20 mouse cellular contexts compared by ENCODE assay signal in the genomic region with DNA sequence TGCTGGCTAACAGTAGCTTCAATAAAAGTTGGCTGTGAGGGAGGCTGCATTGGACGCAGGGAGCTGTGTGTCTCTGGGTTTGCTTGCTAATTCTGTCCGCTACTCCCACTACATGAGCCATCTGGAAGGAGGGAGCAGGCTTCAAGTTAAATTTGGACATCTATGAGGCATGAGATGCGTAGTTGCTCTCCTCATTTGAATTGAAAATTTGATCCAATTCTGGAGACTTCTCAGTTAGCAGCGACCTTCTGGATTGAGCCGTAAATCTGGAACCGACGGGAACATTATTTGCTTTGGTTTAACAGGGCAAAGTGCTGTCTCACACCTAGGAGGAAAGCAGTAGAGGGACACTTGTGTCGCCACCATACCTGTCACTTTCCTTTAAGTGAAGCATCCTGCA.
A peak's percentile ranks its signal among the peaks of the same experiment; 100 is the strongest.
DNase-seq lines count a peak whose midpoint lies in the region; ATAC-seq lines count a peak whose summit lies in the region.
"Had no signal": no experiment of that assay in that cellular context is flagged by ENCODE, and none has a peak within 500 bp of the region (broad histone marks: within the 10 kb centered on the region; RNA-seq: fewer than 3 reads in every experiment).

No protein-coding gene starts in this region.

- H3K36me3 ChIP-seq in hindbrain, embryonic 13.5 days, result no peaks in the 10 kb centered on the region
- H3K36me3 ChIP-seq: intestine, embryonic 15.5 days; kidney, embryonic 15.5 days; limb, embryonic 15.5 days; midbrain, embryonic 15.5 days had no signal

- no peaks in the 10 kb centered on the region for H3K27me3 ChIP-seq in hindbrain, embryonic 13.5 days
- H3K27me3 ChIP-seq: intestine, embryonic 15.5 days; kidney, embryonic 15.5 days; limb, embryonic 15.5 days; midbrain, embryonic 15.5 days had no signal

- H3K4me2 ChIP-seq in hindbrain, embryonic 13.5 days, result no peak overlapping the region
- H3K4me2 ChIP-seq: hindbrain, embryonic 14.5 days; intestine, embryonic 15.5 days; kidney, embryonic 15.5 days; limb, embryonic 15.5 days; midbrain, embryonic 15.5 days had no signal

- no peak overlapping the region for H3K4me3 ChIP-seq in hindbrain, embryonic 13.5 days
- H3K4me3 ChIP-seq: erythroblast, embryonic 14.5 days; intestine, embryonic 15.5 days; kidney, embryonic 15.5 days; limb, embryonic 15.5 days; megakaryocyte, embryonic 14.5 days; midbrain, embryonic 15.5 days had no signal

- no peaks in the 10 kb centered on the region for H3K4me1 ChIP-seq in hindbrain, embryonic 13.5 days (replicated peaks)
- H3K4me1 ChIP-seq: intestine, embryonic 15.5 days; kidney, embryonic 15.5 days; limb, embryonic 15.5 days; megakaryocyte, embryonic 14.5 days; midbrain, embryonic 15.5 days had no signal

- no peaks in the 10 kb centered on the region for H3K9me3 ChIP-seq in hindbrain, embryonic 13.5 days
- H3K9me3 ChIP-seq: intestine, embryonic 15.5 days; kidney, embryonic 15.5 days; limb, embryonic 15.5 days; megakaryocyte, embryonic 14.5 days; midbrain, embryonic 15.5 days had no signal

- peak; percentile 87 for DNase-seq in right cerebral cortex, adult 18-20 months
- no peak for DNase-seq in right cerebral cortex, postnatal 4 days
- peak; percentile 14 to 24 for DNase-seq in layer of hippocampus, postnatal 36 days
- DNase-seq in right cerebral cortex, adult 2 months (ENCODE audit: low spot score in 2 of 2), result peak; percentile 73 to 79
- DNase-seq in spleen, adult 12 weeks (ENCODE audit: low spot score), result no peak
- no peak for DNase-seq in MN1 (ENCODE audit: low spot score)
- DNase-seq: cerebellum, postnatal 25 days; gastrocnemius, postnatal 36 days; heart, postnatal 10 days; lung, postnatal 10 days; retina, postnatal 1 day; thymus, adult 18-20 months had no signal

- WGBS in hindbrain, embryonic 13.5 days, result 88% methylated on average over 8 of the region's 8 CpGs

- no peak overlapping the region for H3K9ac ChIP-seq in hindbrain, embryonic 13.5 days
- H3K9ac ChIP-seq: hindbrain, embryonic 14.5 days; intestine, embryonic 15.5 days; kidney, embryonic 15.5 days; limb, embryonic 15.5 days; midbrain, embryonic 15.5 days had no signal

- ATAC-seq in hindbrain, embryonic 13.5 days (ENCODE audit: low FRiP score), result no peak
- ATAC-seq: intestine, embryonic 15.5 days; midbrain, embryonic 15.5 days had no signal

- no peak overlapping the region for H3K27ac ChIP-seq in hindbrain, embryonic 13.5 days
- H3K27ac ChIP-seq: hindbrain, embryonic 14.5 days; intestine, embryonic 15.5 days; kidney, embryonic 15.5 days; limb, embryonic 15.5 days; midbrain, embryonic 15.5 days had no signal

Comparison
In these comparisons a context has a peak if more than half of its experiments do, and no peak if none do; other contexts are left out.
1. DNase-seq: peak in right cerebral cortex, adult 18-20 months (single experiment), layer of hippocampus, postnatal 36 days (2 of 2) and right cerebral cortex, adult 2 months (2 of 2); none in right cerebral cortex, postnatal 4 days (single experiment), spleen, adult 12 weeks (single experiment) and MN1 (single experiment).